Mouse (Mus musculus) bone marrow macrophage, adult 2 months (primary cell): ENCODE measurements around the gene Gm21974.

ENCODE experiments used
- CTCF ChIP-seq: IDR thresholded peaks from 2 replicates; pipeline ENCODE4 v1.5.1; 2012; ENCODE audit warnings: low read depth, mild to moderate bottlenecking, low read length, moderate library complexity
- POLR2A ChIP-seq: IDR thresholded peaks from 2 replicates; pipeline ENCODE4 v1.6.1; 2012; ENCODE audit warnings: mild to moderate bottlenecking, low read depth, low read length, borderline replicate concordance

- no peak for TF ChIP-seq CTCF
- TF ChIP-seq POLR2A = no peak
Observed at GRCm38 (mm10) chr7:127931351-127932135, 36.3 kb upstream of the Gm21974 start.
